Mouse (Mus musculus) erythroblast, embryonic 14.5 days (primary cell): ENCODE results near the gene Ldhd.

ENCODE experiments used
- GATA1 ChIP-seq: IDR thresholded peaks from 2 replicates; pipeline ENCODE4 v1.6.1; 2012; ENCODE audit warnings: low read length, inconsistent platforms, mixed read lengths
- TAL1 ChIP-seq: IDR thresholded peaks from 3 replicates; pipeline ENCODE4 v1.6.1; 2012; ENCODE audit warnings: low read length, inconsistent platforms, mixed read lengths

- TF ChIP-seq GATA1 = no peak
- no peak for TF ChIP-seq TAL1
These were observed 40.0 kb downstream of the Ldhd start for GRCm38 (mm10) chr8:111590214-111590613.
